Mouse (Mus musculus) limb, embryonic 13.5 days (tissue): ENCODE data around the gene Eppin. TPM values are rescaled to one million over a fixed set of nuclear protein-coding genes. Genes with fewer than 3 reads are reported as not detected.
"Not testable (repeated sequence)": the region's sequence is repeated elsewhere in the genome, so short reads cannot be mapped to it uniquely, and the experiment has no call there.

ENCODE experiments used
- ATAC-seq: fragments of 200-750 bp; cut with Nextera tagmentation; 2 replicates; pipeline ENCODE4 v1.8.0; 2017; ENCODE audit warnings: low read depth, moderate number of reproducible peaks, moderate TSS enrichment; ENCODE audit not compliant: low FRiP score
- H3K27ac ChIP-seq: fragments of 300-500 bp; sonication (generic); 2 replicates; pipeline ENCODE4 v1.5.1; 2015; ENCODE audit warnings: inconsistent platforms, mild to moderate bottlenecking, moderate library complexity
- H3K27me3 ChIP-seq: fragments of 300-500 bp; sonication (generic); 2 replicates; pipeline ENCODE4 v1.6.1; 2015; ENCODE audit warnings: mild to moderate bottlenecking, inconsistent platforms
- H3K36me3 ChIP-seq: fragments of 300-500 bp; sonication (generic); 2 replicates; pipeline ENCODE4 v1.6.1; 2015; ENCODE audit warnings: inconsistent platforms, mild to moderate bottlenecking, moderate library complexity
- H3K4me1 ChIP-seq: fragments of 300-500 bp; sonication (generic); 2 replicates; pipeline ENCODE4 v1.6.1; 2015; ENCODE audit warnings: inconsistent platforms
- H3K4me2 ChIP-seq: fragments of 300-500 bp; sonication (generic); replicated peaks from 2 replicates; pipeline ENCODE4 v1.6.1; 2015; ENCODE audit warnings: inconsistent platforms, mild to moderate bottlenecking, moderate library complexity
- H3K4me3 ChIP-seq: fragments of 300-500 bp; sonication (generic); 2 replicates; pipeline ENCODE4 v1.5.1; 2015; ENCODE audit warnings: moderate library complexity, mild to moderate bottlenecking, inconsistent platforms
- H3K9ac ChIP-seq: fragments of 300-500 bp; sonication (generic); 2 replicates; pipeline ENCODE4 v1.6.1; 2015; ENCODE audit warnings: mild to moderate bottlenecking, inconsistent platforms
- H3K9me3 ChIP-seq: fragments of 300-500 bp; sonication (generic); 2 replicates; pipeline ENCODE4 v1.6.1; 2016; ENCODE audit warnings: inconsistent platforms
- WGBS: fragments of 180-500 bp; shearing (Covaris S2); methylation state at CpG from one replicate; pipeline ENCODE4 v1.1.7; 2015; 5-methylcytosine and 5-hydroxymethylcytosine counted together
- polyA plus RNA-seq: library from polyadenylated mRNA; unstranded; fragments of >200 nt; fragmentation: Nextera tagmentation; extraction: Ambion mirVana; gene quantifications from 2 replicates; pipeline ENCODE4 v1.2.1, GENCODE M21; 2015

Eppin gene
- polyA plus RNA-seq, 1 experiment from 2014 or later = not detected

GRCm38 (mm10) chr2:164600179-164600578 is 6.8 kb upstream of the Eppin start:
- Histone ChIP-seq H3K27me3 (no peaks in the 10 kb centered on the region), H3K4me3 (no peak overlapping the region), H3K4me2 (no peak overlapping the region), H3K27ac (no peak overlapping the region), H3K9me3 (peaks cover 7% of the 10 kb centered on the region; the same call in 1 of the 2 replicates), H3K9ac (no peak overlapping the region), H3K36me3 (no peaks in the 10 kb centered on the region), H3K4me1 (no peaks in the 10 kb centered on the region)
- no peak for ATAC-seq
- 75% methylated on average over 3 of the region's 3 CpGs for WGBS

GRCm38 (mm10) chr2:164592014-164592413 is 1.4 kb downstream of the Eppin start:
- H3K36me3 ChIP-seq = no peaks in the 10 kb centered on the region
- no peak overlapping the region for H3K9ac ChIP-seq
- H3K9me3 ChIP-seq = no peaks in the 10 kb centered on the region
- no peak overlapping the region for H3K4me2 ChIP-seq
- no peak overlapping the region for H3K4me3 ChIP-seq
- H3K27me3 ChIP-seq = no peaks in the 10 kb centered on the region
- WGBS = 7% methylated on average over 4 of the region's 4 CpGs
- H3K4me1 ChIP-seq = no peaks in the 10 kb centered on the region
- no peak overlapping the region for H3K27ac ChIP-seq
- no peak; the same call in 1 of the 2 replicates for ATAC-seq

GRCm38 (mm10) chr2:164585025-164585725 is 8.2 kb downstream of the Eppin start, which contains the start of gene Wfdc6a:
Gene Wfdc6a, minus strand, starts transcription at chr2:164585447.
- not testable (repeated sequence) for H3K9ac ChIP-seq, H3K27ac ChIP-seq, H3K27me3 ChIP-seq, H3K4me2 ChIP-seq, H3K4me1 ChIP-seq, H3K4me3 ChIP-seq, H3K36me3 ChIP-seq, H3K9me3 ChIP-seq, ATAC-seq
- WGBS = 57% methylated on average over 13 of the region's 13 CpGs

- WGBS = 81% methylated on average over 6 of the region's 6 CpGs
- not testable (repeated sequence) for H3K4me2 ChIP-seq, ATAC-seq, H3K9me3 ChIP-seq, H3K9ac ChIP-seq, H3K27me3 ChIP-seq, H3K4me3 ChIP-seq, H3K36me3 ChIP-seq, H3K27ac ChIP-seq, H3K4me1 ChIP-seq
These were observed 20.0 kb downstream of the Eppin start, which contains the start of gene Spint3 for GRCm38 (mm10) chr2:164573359-164573758. Gene Spint3, minus strand, starts transcription at chr2:164573459.

- whole genome bisulfite sequencing = 91% methylated on average over 5 of the region's 5 CpGs
- H3K4me2 ChIP-seq = no peak overlapping the region
- H3K4me1 ChIP-seq = peaks cover 23% of the 10 kb centered on the region
- H3K4me3 ChIP-seq = no peak overlapping the region
- H3K36me3 ChIP-seq = peaks cover 14% of the 10 kb centered on the region
- no peak overlapping the region for H3K27ac ChIP-seq
- peaks cover under 1% of the 10 kb centered on the region for H3K27me3 ChIP-seq
- no peak overlapping the region for H3K9ac ChIP-seq
- no peaks in the 10 kb centered on the region for H3K9me3 ChIP-seq
- no peak for ATAC-seq
These were observed 25.9 kb downstream of the Eppin start for GRCm38 (mm10) chr2:164567460-164567859.

GRCm38 (mm10) chr2:164566997-164567396 is 26.4 kb downstream of the Eppin start:
- 88% methylated on average over 2 of the region's 2 CpGs for WGBS
- Histone ChIP-seq H3K4me2 (no peak overlapping the region), H3K4me3 (no peak overlapping the region), H3K9ac (no peak overlapping the region), H3K27ac (no peak overlapping the region), H3K4me1 (peaks cover 25% of the 10 kb centered on the region), H3K36me3 (peaks cover 14% of the 10 kb centered on the region), H3K27me3 (peaks cover 5% of the 10 kb centered on the region), H3K9me3 (no peaks in the 10 kb centered on the region)
- ATAC-seq = no peak

- H3K9ac ChIP-seq = no peak overlapping the region
- peak overlapping the region; percentile 92 for H3K4me2 ChIP-seq
- H3K9me3 ChIP-seq = no peaks in the 10 kb centered on the region
- no peak for ATAC-seq
- WGBS = 73% methylated on average over 5 of the region's 5 CpGs
- H3K27ac ChIP-seq = no peak overlapping the region
- peaks cover 8% of the 10 kb centered on the region for H3K27me3 ChIP-seq
- peaks cover 25% of the 10 kb centered on the region for H3K4me1 ChIP-seq
- no peak overlapping the region for H3K4me3 ChIP-seq
- peaks cover 14% of the 10 kb centered on the region for H3K36me3 ChIP-seq
These were observed 29.0 kb downstream of the Eppin start for GRCm38 (mm10) chr2:164564346-164564745.

GRCm38 (mm10) chr2:164563339-164564038 is 29.9 kb downstream of the Eppin start:
- no peaks in the 10 kb centered on the region for H3K9me3 ChIP-seq
- ATAC-seq = peak; percentile 76
- under 1% methylated on average over 32 of the region's 32 CpGs for WGBS
- H3K9ac ChIP-seq = peak overlapping the region; percentile 75
- H3K4me1 ChIP-seq = peaks cover 25% of the 10 kb centered on the region
- H3K27ac ChIP-seq = no peak overlapping the region
- peaks cover 14% of the 10 kb centered on the region for H3K36me3 ChIP-seq
- peak overlapping the region; percentile 50 for H3K4me3 ChIP-seq
- peaks cover 8% of the 10 kb centered on the region for H3K27me3 ChIP-seq
- H3K4me2 ChIP-seq = peak overlapping the region; percentile 92

- Histone ChIP-seq H3K9me3 (no peaks in the 10 kb centered on the region), H3K4me3 (peak within 1 kb of the TSS; percentile 50), H3K4me1 (peaks cover 25% of the 10 kb centered on the region), H3K27me3 (peaks cover 12% of the 10 kb centered on the region), H3K27ac (no peak within 1 kb of the TSS), H3K4me2 (peak within 1 kb of the TSS; percentile 92), H3K36me3 (peaks cover 12% of the 10 kb centered on the region), H3K9ac (peak within 1 kb of the TSS; percentile 75)
- ATAC-seq = no peak
- 5% methylated on average over 24 of the region's 24 CpGs for WGBS
These were observed 30.8 kb downstream of the Eppin start, which contains the start of gene Wfdc2 for GRCm38 (mm10) chr2:164562391-164563188. Gene Wfdc2, plus strand, starts transcription at chr2:164562413.

- no peak for ATAC-seq
- H3K4me1 ChIP-seq = peaks cover 25% of the 10 kb centered on the region
- H3K4me3 ChIP-seq = no peak overlapping the region
- no peak overlapping the region for H3K27ac ChIP-seq
- H3K4me2 ChIP-seq = no peak overlapping the region
- H3K27me3 ChIP-seq = peaks cover 12% of the 10 kb centered on the region
- no peak overlapping the region for H3K9ac ChIP-seq
- WGBS = 83% methylated on average over 8 of the region's 8 CpGs
- H3K36me3 ChIP-seq = no peaks in the 10 kb centered on the region
- no peaks in the 10 kb centered on the region for H3K9me3 ChIP-seq
These were observed 33.3 kb downstream of the Eppin start for GRCm38 (mm10) chr2:164560106-164560505.

GRCm38 (mm10) chr2:164558991-164559645 is 34.3 kb downstream of the Eppin start:
- no peak overlapping the region for H3K9ac ChIP-seq
- ATAC-seq = no peak
- H3K4me1 ChIP-seq = peaks cover 18% of the 10 kb centered on the region
- H3K27ac ChIP-seq = no peak overlapping the region
- no peak overlapping the region for H3K4me3 ChIP-seq
- no peaks in the 10 kb centered on the region for H3K36me3 ChIP-seq
- no peak overlapping the region for H3K4me2 ChIP-seq
- WGBS = 41% methylated on average over 16 of the region's 16 CpGs
- no peaks in the 10 kb centered on the region for H3K9me3 ChIP-seq
- H3K27me3 ChIP-seq = peaks cover 12% of the 10 kb centered on the region
